Mouse (Mus musculus) embryonic facial prominence, embryonic 14.5 days (tissue): ENCODE measurements at regions not wholly inside any gene's neighbourhood (a gene's known extent, or its start where the extent isn't known, plus 50 kb on each side); places are given as distances from the start of the nearest gene placed in this dataset.

ENCODE experiments used
- ATAC-seq: fragments of 200-750 bp; cut with Nextera tagmentation; 2 replicates; pipeline ENCODE4 v1.8.0; 2017; ENCODE audit warnings: low read depth, moderate number of reproducible peaks, moderate TSS enrichment
- DNase-seq: peaks from one replicate; pipeline ENCODE4 v3.0.0-alpha.2; 2015; ENCODE audit warnings: low spot score
- H3K27ac ChIP-seq: fragments of 300-500 bp; sonication (generic); replicated peaks from 2 replicates; pipeline ENCODE4 v1.5.1; 2014; ENCODE audit warnings: low read depth, mild to moderate bottlenecking, low read length, moderate library complexity
- H3K27me3 ChIP-seq: fragments of 300-500 bp; sonication (generic); replicated peaks from 2 replicates; pipeline ENCODE4 v1.6.1; 2014; ENCODE audit warnings: low read length; ENCODE audit not compliant: control insufficient read depth, insufficient read depth
- H3K36me3 ChIP-seq: fragments of 300-500 bp; sonication (generic); 2 replicates; pipeline ENCODE4 v1.6.1; 2014; ENCODE audit warnings: low read length, mixed read lengths; ENCODE audit not compliant: control insufficient read depth, insufficient read depth
- H3K4me1 ChIP-seq: fragments of 300-500 bp; sonication (generic); 2 replicates; pipeline ENCODE4 v1.6.1; 2014; ENCODE audit warnings: antibody characterized with exemption, low read length; ENCODE audit not compliant: control insufficient read depth, insufficient read depth
- H3K4me2 ChIP-seq: fragments of 300-500 bp; sonication (generic); 2 replicates; pipeline ENCODE4 v1.6.1; 2014; ENCODE audit warnings: low read depth, mild to moderate bottlenecking, low read length, moderate library complexity, mixed read lengths
- H3K4me3 ChIP-seq: fragments of 300-500 bp; sonication (generic); 2 replicates; pipeline ENCODE4 v1.5.1; 2014; ENCODE audit warnings: low read depth, mild to moderate bottlenecking, low read length
- H3K9ac ChIP-seq: fragments of 300-500 bp; sonication (generic); 2 replicates; pipeline ENCODE4 v1.6.1; 2014; ENCODE audit warnings: low read depth, mild to moderate bottlenecking, low read length, moderate library complexity, mixed read lengths
- H3K9me3 ChIP-seq: fragments of 300-500 bp; sonication (generic); 2 replicates; pipeline ENCODE4 v1.6.1; 2016; ENCODE audit warnings: low read length; ENCODE audit not compliant: control insufficient read depth
- WGBS: fragments of 180-500 bp; shearing (Covaris S2); extraction: QIAGEN DNeasy Blood & Tissue Kit; methylation state at CpG from one replicate; pipeline ENCODE4 v1.1.7; 2014; 5-methylcytosine and 5-hydroxymethylcytosine counted together

DNA sequence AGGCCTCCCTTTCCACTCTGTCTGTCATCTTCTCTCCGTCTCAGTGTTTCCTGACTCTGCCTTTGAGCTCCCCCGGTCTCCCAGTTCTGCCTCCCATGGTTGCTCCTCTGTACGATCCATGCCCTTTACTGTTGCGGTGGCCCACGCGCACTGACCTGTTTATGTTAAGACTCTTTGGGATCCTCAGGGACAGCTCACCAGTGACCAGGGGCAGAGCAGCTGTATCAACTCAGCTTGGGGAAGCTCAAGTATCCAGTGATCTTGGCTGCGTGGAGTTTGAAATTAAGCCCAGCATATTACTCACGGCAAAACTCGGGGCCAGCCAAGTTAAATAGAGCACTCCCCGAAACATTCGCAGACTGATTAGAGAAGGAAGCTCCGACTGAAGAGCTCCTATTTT lies 562.8 kb downstream of the Ccdc171 start:
- Histone ChIP-seq H3K4me2 (no peak overlapping the region), H3K4me3 (no peak overlapping the region), H3K4me1 (peaks cover 3% of the 10 kb centered on the region; the same call in 1 of the 2 replicates), H3K9me3 (0 out of 2 replicates have a peak, but pooled peaks cover 2% of the 10 kb centered on the region), H3K9ac (no peak overlapping the region), H3K36me3 (no peaks in the 10 kb centered on the region), H3K27me3 (no peaks in the 10 kb centered on the region), H3K27ac (peak overlapping the region; percentile 40; the same call in 1 of the 2 replicates)
- ATAC-seq (0 out of 2 replicates have a peak, but pooled peaks have one; percentile 33), DNase-seq (peak; percentile 85)
- 55% methylated on average over 12 of the region's 12 CpGs for WGBS

GRCm38 (mm10) chr4:84092509-84092908 lies 567.2 kb downstream of the Ccdc171 start:
- 67% methylated on average over 9 of the region's 9 CpGs for WGBS

GRCm38 (mm10) chr4:84095237-84095636 lies 569.9 kb downstream of the Ccdc171 start:
- H3K4me1 ChIP-seq = peaks cover 11% of the 10 kb centered on the region
- ATAC-seq (no peak), DNase-seq (no peak)
- H3K4me2 ChIP-seq = no peak overlapping the region
- 77% methylated on average over 3 of the region's 3 CpGs for WGBS
- no peak overlapping the region for H3K4me3 ChIP-seq
- H3K27ac ChIP-seq = no peak overlapping the region
- no peaks in the 10 kb centered on the region for H3K27me3 ChIP-seq
- no peak overlapping the region for H3K9ac ChIP-seq
- H3K36me3 ChIP-seq = no peaks in the 10 kb centered on the region
- no peaks in the 10 kb centered on the region for H3K9me3 ChIP-seq

More at GRCm38 (mm10) chr4:84092509-84092908, 567.2 kb downstream of the Ccdc171 start:
- Histone ChIP-seq H3K27me3 (no peaks in the 10 kb centered on the region), H3K9me3 (no peaks in the 10 kb centered on the region), H3K4me1 (peaks cover 14% of the 10 kb centered on the region), H3K36me3 (no peaks in the 10 kb centered on the region), H3K4me3 (no peak overlapping the region), H3K27ac (no peak overlapping the region), H3K9ac (no peak overlapping the region), H3K4me2 (no peak overlapping the region)
- ATAC-seq (no peak), DNase-seq (no peak)

DNA sequence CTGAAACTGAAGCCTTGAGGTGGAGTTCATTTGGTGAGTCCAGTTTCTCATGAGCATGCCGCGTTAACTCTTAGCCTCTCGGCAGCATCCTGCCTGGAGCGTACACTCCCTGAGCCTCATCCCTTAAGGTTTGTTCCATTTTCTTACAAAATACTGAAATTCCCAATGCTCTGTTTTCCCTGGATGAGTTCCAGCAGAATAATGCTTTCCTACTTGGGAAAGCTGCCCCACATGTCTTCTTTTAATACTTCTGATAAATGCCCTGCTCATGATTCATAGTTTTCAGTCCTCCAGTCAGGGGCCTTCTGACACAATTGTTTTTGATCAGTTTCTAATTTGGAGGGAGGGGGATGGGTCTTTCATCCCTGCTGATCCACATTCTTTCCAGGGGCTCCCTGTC lies 570.7 kb downstream of the Ccdc171 start:
- peak; percentile 32 for DNase-seq
- Histone ChIP-seq H3K4me1 (peaks cover 11% of the 10 kb centered on the region), H3K27me3 (no peaks in the 10 kb centered on the region), H3K27ac (no peak overlapping the region), H3K9ac (no peak overlapping the region), H3K4me3 (no peak overlapping the region), H3K4me2 (no peak overlapping the region), H3K9me3 (no peaks in the 10 kb centered on the region), H3K36me3 (no peaks in the 10 kb centered on the region)
- ATAC-seq = no peak
- 57% methylated on average over 4 of the region's 4 CpGs for WGBS

GRCm38 (mm10) chr4:84099071-84099470 lies 573.7 kb downstream of the Ccdc171 start:
- Histone ChIP-seq H3K27me3 (no peaks in the 10 kb centered on the region), H3K4me3 (no peak overlapping the region), H3K36me3 (no peaks in the 10 kb centered on the region), H3K9me3 (no peaks in the 10 kb centered on the region), H3K4me2 (no peak overlapping the region), H3K9ac (no peak overlapping the region), H3K4me1 (peaks cover 11% of the 10 kb centered on the region), H3K27ac (no peak overlapping the region)
- no peak for ATAC-seq
- WGBS = 82% methylated on average over 8 of the region's 8 CpGs
- no peak for DNase-seq

DNA sequence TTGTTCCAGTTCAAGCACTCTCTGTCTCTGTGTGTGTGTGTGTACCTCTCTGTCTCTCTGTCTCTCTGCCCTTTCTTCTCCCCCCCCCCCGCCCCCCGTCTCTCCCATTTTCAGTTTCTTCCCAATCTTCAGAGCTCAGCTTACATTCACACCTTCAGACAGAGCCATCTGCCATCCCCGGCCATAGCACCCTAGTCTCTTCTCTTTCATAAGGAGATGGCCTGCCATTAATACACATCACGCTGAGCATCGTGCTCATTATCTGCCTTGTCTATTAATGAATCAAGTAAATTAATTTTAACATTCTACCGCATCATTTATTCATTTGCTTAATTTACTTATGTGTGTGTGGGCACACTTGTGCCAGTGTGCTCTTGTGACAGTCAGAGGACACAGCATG lies 573.2 kb downstream of the Bnc2 start:
- Histone ChIP-seq H3K4me2 (no peak overlapping the region), H3K4me1 (no peaks in the 10 kb centered on the region), H3K9me3 (no peaks in the 10 kb centered on the region), H3K27me3 (no peaks in the 10 kb centered on the region), H3K4me3 (no peak overlapping the region), H3K36me3 (no peaks in the 10 kb centered on the region), H3K9ac (no peak overlapping the region), H3K27ac (no peak overlapping the region)
- DNase-seq = no peak
- WGBS = 89% methylated on average over 6 of the region's 6 CpGs
- no peak for ATAC-seq

DNA sequence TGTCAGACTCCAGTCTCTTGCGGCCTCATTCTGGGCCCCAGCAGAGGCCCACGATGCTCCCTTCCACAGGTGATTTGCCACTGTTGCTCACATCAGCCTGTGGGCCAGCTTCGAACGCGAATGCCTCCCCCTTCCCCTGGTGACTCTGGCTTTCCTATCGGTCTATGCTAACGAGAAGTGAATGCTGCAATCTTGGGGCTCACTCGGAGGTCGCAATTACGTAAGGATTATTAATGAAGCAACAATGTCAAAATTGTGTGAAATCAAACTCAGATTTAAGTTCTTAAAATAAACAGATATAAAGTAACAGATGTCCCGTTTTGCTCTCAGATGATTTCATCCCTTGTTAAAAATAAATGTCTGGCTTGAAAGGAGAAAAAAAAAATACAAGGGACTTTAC lies 572.3 kb downstream of the Bnc2 start:
- ATAC-seq (no peak), DNase-seq (no peak)
- no peaks in the 10 kb centered on the region for H3K27me3 ChIP-seq
- no peaks in the 10 kb centered on the region for H3K36me3 ChIP-seq
- no peaks in the 10 kb centered on the region for H3K4me1 ChIP-seq
- no peak overlapping the region for H3K4me2 ChIP-seq
- WGBS = 33% methylated on average over 11 of the region's 11 CpGs
- H3K9me3 ChIP-seq = no peaks in the 10 kb centered on the region
- no peak overlapping the region for H3K4me3 ChIP-seq
- no peak overlapping the region for H3K27ac ChIP-seq
- no peak overlapping the region for H3K9ac ChIP-seq

DNA sequence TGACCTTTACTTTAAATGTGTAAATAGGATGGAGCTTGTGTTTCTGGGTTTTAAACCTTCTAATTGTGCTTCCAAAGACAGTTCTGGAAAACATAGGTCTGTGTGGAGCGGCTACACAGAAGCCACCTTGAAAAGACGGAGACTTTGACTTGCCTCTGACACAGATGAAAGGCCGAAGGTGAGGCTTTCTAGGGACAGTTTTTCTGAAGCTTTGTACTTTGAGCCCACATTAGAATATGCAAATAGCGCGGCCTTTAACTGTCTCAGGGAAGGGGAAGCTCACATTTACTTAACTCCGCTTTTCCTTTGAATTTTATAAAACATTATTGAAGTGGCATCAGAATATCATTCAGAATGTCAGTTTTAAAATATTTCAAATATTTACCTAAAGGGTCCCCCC lies 566.5 kb downstream of the Bnc2 start:
- Histone ChIP-seq H3K9me3 (no peaks in the 10 kb centered on the region), H3K4me2 (no peak overlapping the region), H3K36me3 (no peaks in the 10 kb centered on the region), H3K4me1 (0 out of 2 replicates have a peak, but pooled peaks cover 7% of the 10 kb centered on the region), H3K9ac (no peak overlapping the region), H3K4me3 (no peak overlapping the region), H3K27me3 (no peaks in the 10 kb centered on the region), H3K27ac (no peak overlapping the region)
- no peak for ATAC-seq
- WGBS = 81% methylated on average over 6 of the region's 6 CpGs
- DNase-seq = no peak

- Histone ChIP-seq H3K9ac (no peak overlapping the region), H3K9me3 (no peaks in the 10 kb centered on the region), H3K27me3 (no peaks in the 10 kb centered on the region), H3K4me1 (0 out of 2 replicates have a peak, but pooled peaks cover 7% of the 10 kb centered on the region), H3K4me3 (no peak overlapping the region), H3K36me3 (no peaks in the 10 kb centered on the region), H3K27ac (no peak overlapping the region), H3K4me2 (no peak overlapping the region)
- DNase-seq = peak; percentile 57
- ATAC-seq = peak; percentile 71
- 18% methylated on average over 12 of the region's 12 CpGs for WGBS
Measured at GRCm38 (mm10) chr4:84109771-84110503, 565.1 kb downstream of the Bnc2 start.
